Mouse (Mus musculus): Measurements from ENCODE around the gene Zfp189. TPM values are rescaled to one million over a fixed set of nuclear protein-coding genes. Genes with fewer than 3 reads are reported as not detected.
"Not testable (repeated sequence)": the region's sequence is repeated elsewhere in the genome, so short reads cannot be mapped to it uniquely, and the experiment has no call there.

Gene Zfp189
- polyA plus RNA-seq, 2 experiments, result 5.8 to 10.4 TPM

DNA sequence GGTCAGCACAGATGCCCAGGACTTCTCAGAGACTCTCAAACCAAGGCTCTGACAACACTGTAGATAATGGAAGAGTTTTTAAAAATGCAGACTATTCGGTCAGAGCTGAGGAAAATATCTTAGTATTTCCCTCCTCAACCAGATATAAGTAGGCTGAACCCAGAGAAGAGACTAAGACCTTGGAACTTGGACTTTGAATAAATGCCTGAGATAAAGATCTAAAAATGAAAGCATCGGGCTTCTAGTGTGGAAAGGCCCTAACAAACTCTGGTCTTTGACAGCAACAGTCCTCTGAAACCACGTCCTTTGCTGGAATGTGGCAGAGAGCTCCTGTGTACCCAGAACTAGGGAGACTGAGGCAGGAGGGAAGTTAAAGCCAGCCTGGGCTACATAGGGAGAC is 14.6 kb upstream of the Zfp189 start, which contains the start of gene Baat:
Baat (minus strand) TSS at position 172 of the 400 bp plus-strand sequence.
- WGBS, result 82% methylated on average over 3 of the region's 3 CpGs
- H3K4me1 ChIP-seq (ENCODE audit: control insufficient read depth, insufficient read depth, low read length), result no peaks in the 10 kb centered on the region
- H3K27ac ChIP-seq (replicated peaks; ENCODE audit: low read depth, low read length), result no peak within 1 kb of the TSS
- DNase-seq (ENCODE audit: low spot score), result no peak
- no peak within 1 kb of the TSS for H3K9ac ChIP-seq (ENCODE audit: low read depth, low read length, severe bottlenecking)
- no peaks in the 10 kb centered on the region for H3K27me3 ChIP-seq (ENCODE audit: control insufficient read depth, insufficient read depth, low read length)
- H3K4me3 ChIP-seq (replicated peaks; ENCODE audit: low read length), result no peak within 1 kb of the TSS
- no peak for ATAC-seq (ENCODE audit: low FRiP score, low read depth)
- no peak within 1 kb of the TSS for H3K4me2 ChIP-seq (replicated peaks; ENCODE audit: low read depth, low read length, severe bottlenecking)
- no peaks in the 10 kb centered on the region for H3K36me3 ChIP-seq (ENCODE audit: control insufficient read depth, insufficient read depth, low read length)
- H3K9me3 ChIP-seq (ENCODE audit: control insufficient read depth, low read length), result no peaks in the 10 kb centered on the region
- no peak for TF ChIP-seq POLR2A (IDR thresholded peaks at IDR 0.05; ENCODE audit: borderline replicate concordance, extremely low read depth, insufficient read depth, insufficient read length)

DNA sequence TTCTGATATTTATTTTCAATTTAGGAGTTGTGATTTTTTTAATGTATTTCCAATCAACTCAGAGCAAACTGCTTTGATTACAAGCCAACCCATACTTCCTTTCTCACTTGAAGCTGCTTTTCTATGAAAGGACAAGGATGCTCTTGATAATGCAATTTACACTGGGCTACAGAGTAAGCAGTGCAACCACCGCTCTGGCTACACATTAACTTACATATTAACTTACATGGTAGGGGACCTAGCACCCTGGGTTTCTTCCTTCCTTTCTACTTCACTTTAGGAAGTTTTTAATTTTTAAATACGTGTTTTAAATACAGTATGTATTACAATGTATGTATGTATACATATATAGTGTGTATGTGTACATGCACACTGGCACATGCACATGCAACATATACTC is 11.8 kb upstream of the Zfp189 start:
- Histone ChIP-seq H3K4me1 (ENCODE audit: control insufficient read depth, insufficient read depth, low read length) (no peaks in the 10 kb centered on the region; the same call in 1 of the 2 replicates), H3K27me3 (ENCODE audit: control insufficient read depth, insufficient read depth, low read length) (no peaks in the 10 kb centered on the region), H3K9ac (ENCODE audit: low read depth, low read length, severe bottlenecking) (no peak overlapping the region), H3K27ac (replicated peaks; ENCODE audit: low read depth, low read length) (no peak overlapping the region), H3K36me3 (ENCODE audit: control insufficient read depth, insufficient read depth, low read length) (peaks cover 23% of the 10 kb centered on the region), H3K4me3 (replicated peaks; ENCODE audit: low read length) (no peak overlapping the region), H3K4me2 (replicated peaks; ENCODE audit: low read depth, low read length, severe bottlenecking) (no peak overlapping the region), H3K9me3 (ENCODE audit: control insufficient read depth, low read length) (no peaks in the 10 kb centered on the region)
- DNase-seq (ENCODE audit: low spot score) (no peak), ATAC-seq (ENCODE audit: low FRiP score, low read depth) (no peak)
- TF ChIP-seq POLR2A (IDR thresholded peaks at IDR 0.05; ENCODE audit: borderline replicate concordance, extremely low read depth, insufficient read depth, insufficient read length), result no peak
- WGBS, result 92% methylated on average over 2 of the region's 2 CpGs

DNA sequence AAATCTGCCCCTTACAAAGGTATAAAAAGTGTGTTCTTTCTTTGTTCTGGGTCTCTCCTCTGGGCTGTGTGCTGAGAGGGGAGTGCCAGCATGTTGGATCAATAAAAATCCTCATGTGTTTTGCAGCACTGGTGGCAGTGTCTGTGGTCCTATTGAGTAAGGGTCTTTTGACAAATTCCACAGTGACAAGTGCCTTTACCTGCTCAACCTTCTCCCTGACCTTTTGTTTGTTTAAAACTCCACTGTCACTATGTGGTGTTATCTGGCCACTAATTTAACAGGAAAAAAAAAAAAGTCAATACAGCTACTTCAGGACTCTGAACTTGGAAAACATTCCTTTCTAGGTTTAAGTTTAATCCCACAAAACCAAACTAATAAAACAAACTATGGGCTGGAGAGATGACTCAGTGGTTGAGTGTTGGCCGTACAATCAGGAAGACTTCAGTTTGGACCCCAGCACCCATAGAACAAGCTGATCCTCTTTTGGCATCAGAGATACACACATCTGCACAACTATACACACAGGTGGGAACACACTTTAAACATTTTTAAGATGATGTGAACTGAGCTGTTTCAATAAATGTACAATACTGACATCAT is 10.6 kb upstream of the Zfp189 start:
- not testable (repeated sequence) for DNase-seq (ENCODE audit: low spot score); ATAC-seq (ENCODE audit: low FRiP score, low read depth); H3K27ac ChIP-seq (replicated peaks; ENCODE audit: low read depth, low read length); H3K27me3 ChIP-seq (ENCODE audit: control insufficient read depth, insufficient read depth, low read length); H3K4me3 ChIP-seq (replicated peaks; ENCODE audit: low read length); H3K9me3 ChIP-seq (ENCODE audit: control insufficient read depth, low read length); H3K4me2 ChIP-seq (replicated peaks; ENCODE audit: low read depth, low read length, severe bottlenecking); H3K9ac ChIP-seq (ENCODE audit: low read depth, low read length, severe bottlenecking); H3K4me1 ChIP-seq (ENCODE audit: control insufficient read depth, insufficient read depth, low read length)
- 94% methylated on average over 1 of the region's 1 CpGs for WGBS
- peaks cover 26% of the 10 kb centered on the region for H3K36me3 ChIP-seq (ENCODE audit: control insufficient read depth, insufficient read depth, low read length)

DNA sequence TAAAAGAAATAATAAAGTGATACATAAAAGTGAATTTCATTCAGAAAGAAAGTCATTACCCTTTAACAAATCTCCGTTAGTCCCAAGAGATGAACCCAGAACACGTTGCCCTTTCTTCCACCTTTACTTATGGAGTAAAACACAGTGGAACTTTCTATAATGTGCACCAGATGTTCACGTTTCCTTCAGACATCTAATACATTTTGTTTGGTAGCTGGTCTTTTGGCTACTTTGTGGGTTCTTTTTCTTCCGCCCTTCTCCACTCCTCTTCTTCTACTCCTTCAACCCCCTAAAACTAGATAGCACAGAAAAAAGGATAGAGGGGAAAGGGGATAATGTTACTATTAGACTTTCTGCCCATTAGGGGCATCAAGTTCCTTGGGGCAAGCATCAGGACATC is 8.3 kb upstream of the Zfp189 start:
- DNase-seq (ENCODE audit: low spot score), result peak; percentile 18
- WGBS, result 50% methylated on average over 4 of the region's 4 CpGs

DNA sequence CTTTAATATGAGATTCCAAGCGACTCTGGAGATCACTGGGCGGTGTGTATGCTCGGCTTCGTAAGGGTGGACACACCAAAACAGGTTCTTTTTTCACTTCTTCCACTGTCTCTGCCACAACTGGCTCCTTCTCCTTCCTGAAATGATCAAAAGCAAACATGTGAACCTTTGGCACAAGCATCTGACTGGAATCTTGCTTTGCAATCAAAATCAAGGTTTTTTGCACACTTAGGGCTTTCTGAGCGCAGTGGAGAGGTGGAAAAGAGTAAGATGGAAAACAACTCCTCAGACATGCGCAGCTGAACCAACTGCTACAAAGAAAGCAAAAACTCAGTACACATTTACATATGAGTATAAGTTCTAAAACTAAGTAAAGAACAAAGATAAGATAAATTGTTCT is 6.5 kb upstream of the Zfp189 start:
- Histone ChIP-seq H3K4me2 (replicated peaks; ENCODE audit: low read depth, low read length, severe bottlenecking) (no peak overlapping the region), H3K36me3 (ENCODE audit: control insufficient read depth, insufficient read depth, low read length) (peaks cover 26% of the 10 kb centered on the region), H3K9me3 (ENCODE audit: control insufficient read depth, low read length) (no peaks in the 10 kb centered on the region), H3K27me3 (ENCODE audit: control insufficient read depth, insufficient read depth, low read length) (no peaks in the 10 kb centered on the region), H3K9ac (ENCODE audit: low read depth, low read length, severe bottlenecking) (no peak overlapping the region), H3K4me1 (ENCODE audit: control insufficient read depth, insufficient read depth, low read length) (peaks cover 2% of the 10 kb centered on the region), H3K27ac (replicated peaks; ENCODE audit: low read depth, low read length) (no peak overlapping the region), H3K4me3 (replicated peaks; ENCODE audit: low read length) (no peak overlapping the region)
- DNase-seq (ENCODE audit: low spot score), result no peak
- ATAC-seq (ENCODE audit: low FRiP score, low read depth), result no peak
- WGBS, result 97% methylated on average over 6 of the region's 6 CpGs
- TF ChIP-seq POLR2A (IDR thresholded peaks at IDR 0.05; ENCODE audit: borderline replicate concordance, extremely low read depth, insufficient read depth, insufficient read length), result no peak

More for the DNA sequence above, 8.3 kb upstream of the Zfp189 start:
- H3K27me3 ChIP-seq (ENCODE audit: control insufficient read depth, insufficient read depth, low read length), result no peaks in the 10 kb centered on the region
- H3K36me3 ChIP-seq (ENCODE audit: control insufficient read depth, insufficient read depth, low read length), result peaks cover 26% of the 10 kb centered on the region
- no peak for TF ChIP-seq POLR2A (IDR thresholded peaks at IDR 0.05; ENCODE audit: borderline replicate concordance, extremely low read depth, insufficient read depth, insufficient read length)
- no peaks in the 10 kb centered on the region for H3K9me3 ChIP-seq (ENCODE audit: control insufficient read depth, low read length)
- no peak for ATAC-seq (ENCODE audit: low FRiP score, low read depth)
- no peak overlapping the region for H3K27ac ChIP-seq (replicated peaks; ENCODE audit: low read depth, low read length)
- no peak overlapping the region for H3K4me2 ChIP-seq (replicated peaks; ENCODE audit: low read depth, low read length, severe bottlenecking)
- no peak overlapping the region for H3K4me3 ChIP-seq (replicated peaks; ENCODE audit: low read length)
- H3K4me1 ChIP-seq (ENCODE audit: control insufficient read depth, insufficient read depth, low read length), result no peaks in the 10 kb centered on the region; the same call in 1 of the 2 replicates
- no peak overlapping the region for H3K9ac ChIP-seq (ENCODE audit: low read depth, low read length, severe bottlenecking)
